Mouse (Mus musculus) hindbrain, embryonic 15.5 days (tissue): ENCODE data around the gene Atg14. TPM values are rescaled to one million over a fixed set of nuclear protein-coding genes. Genes with fewer than 3 reads are reported as not detected.
A peak's percentile ranks its signal among the peaks of the same experiment; 100 is the strongest.

Source experiments
- ATAC-seq: fragments of 200-750 bp; cut with Nextera tagmentation; 2 replicates; pipeline ENCODE4 v1.8.0; 2017; ENCODE audit warnings: low read depth, moderate number of reproducible peaks, moderate TSS enrichment; ENCODE audit not compliant: low FRiP score
- H3K27ac ChIP-seq: fragments of 300-500 bp; sonication (generic); replicated peaks from 2 replicates; pipeline ENCODE4 v1.5.1; 2015; ENCODE audit warnings: mild to moderate bottlenecking, inconsistent platforms
- H3K27me3 ChIP-seq: fragments of 300-500 bp; sonication (generic); 2 replicates; pipeline ENCODE4 v1.6.1; 2015; ENCODE audit warnings: control low read depth, inconsistent platforms
- H3K36me3 ChIP-seq: fragments of 300-500 bp; sonication (generic); 2 replicates; pipeline ENCODE4 v1.6.1; 2015; ENCODE audit warnings: control low read depth, inconsistent platforms
- H3K4me1 ChIP-seq: fragments of 300-500 bp; sonication (generic); replicated peaks from 2 replicates; pipeline ENCODE4 v1.6.1; 2015; ENCODE audit warnings: control low read depth, inconsistent platforms
- H3K4me2 ChIP-seq: fragments of 300-500 bp; sonication (generic); 2 replicates; pipeline ENCODE4 v1.6.1; 2015; ENCODE audit warnings: moderate library complexity, mild to moderate bottlenecking, inconsistent platforms
- H3K4me3 ChIP-seq: fragments of 300-500 bp; sonication (generic); 2 replicates; pipeline ENCODE4 v1.5.1; 2015; ENCODE audit warnings: mild to moderate bottlenecking, inconsistent platforms
- H3K9ac ChIP-seq: fragments of 300-500 bp; sonication (generic); 2 replicates; pipeline ENCODE4 v1.6.1; 2015; ENCODE audit warnings: inconsistent platforms
- H3K9me3 ChIP-seq: fragments of 300-500 bp; sonication (generic); 2 replicates; pipeline ENCODE4 v1.6.1; 2016; ENCODE audit warnings: control low read depth, inconsistent platforms
- WGBS: fragments of 180-500 bp; shearing (Covaris S2); methylation state at CpG from one replicate; pipeline ENCODE4 v1.1.7; 2015; 5-methylcytosine and 5-hydroxymethylcytosine counted together
- polyA plus RNA-seq: library from polyadenylated mRNA; unstranded; fragments of >200 nt; fragmentation: Nextera tagmentation; extraction: Ambion mirVana; gene quantifications from 2 replicates; pipeline ENCODE4 v1.2.1, GENCODE M21; 2015

The Atg14 gene
- polyA plus RNA-seq, 1 experiment from 2014 or later, result 18.3 TPM

DNA sequence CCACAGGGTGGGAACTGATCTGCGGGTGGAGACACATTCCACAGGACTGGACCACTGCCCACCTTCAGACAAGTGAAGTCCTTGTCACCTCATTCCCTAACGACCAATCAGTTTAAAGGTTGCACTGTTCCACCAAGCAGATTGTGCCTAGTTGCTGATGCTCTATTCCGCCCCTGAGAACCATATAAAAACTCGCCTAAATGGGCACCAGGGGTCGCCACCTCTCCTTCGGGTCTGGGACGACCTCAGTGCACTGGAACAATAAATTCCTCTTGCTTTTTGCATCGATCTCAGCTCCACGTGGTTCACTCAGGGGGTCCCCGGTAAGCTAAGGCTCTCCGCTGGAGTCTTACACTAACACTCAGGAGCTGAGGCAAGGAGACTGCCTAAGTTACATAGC lies 4.3 kb upstream of the Atg14 start:
- 80% methylated on average over 11 of the region's 11 CpGs for WGBS
- no peak overlapping the region for H3K9ac ChIP-seq
- no peaks in the 10 kb centered on the region for H3K36me3 ChIP-seq
- no peak overlapping the region for H3K27ac ChIP-seq
- no peak for ATAC-seq
- H3K4me3 ChIP-seq, result no peak overlapping the region
- no peaks in the 10 kb centered on the region for H3K4me1 ChIP-seq
- no peaks in the 10 kb centered on the region for H3K9me3 ChIP-seq
- H3K4me2 ChIP-seq, result no peak overlapping the region
- H3K27me3 ChIP-seq, result no peaks in the 10 kb centered on the region

DNA sequence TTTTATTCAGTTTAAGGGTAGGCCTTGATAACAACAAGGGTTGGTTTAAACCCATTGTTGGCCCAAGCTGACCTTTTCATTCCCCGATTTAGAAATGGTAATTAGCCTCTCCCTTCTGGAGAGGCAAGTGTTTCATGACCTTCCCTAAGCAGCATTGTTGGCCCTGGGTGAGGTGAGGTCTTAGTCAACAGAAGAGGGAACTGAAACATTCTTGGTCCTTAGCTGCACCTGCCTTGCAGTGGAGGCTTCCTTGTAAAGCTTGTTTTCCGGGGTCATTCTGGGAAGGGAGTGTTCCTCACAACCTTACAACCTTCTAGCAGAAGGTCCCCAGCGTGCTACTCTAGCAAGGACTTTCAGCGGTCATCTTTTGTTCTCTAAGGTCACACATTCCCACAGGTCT lies 2.3 kb upstream of the Atg14 start:
- Histone ChIP-seq H3K9me3 (no peaks in the 10 kb centered on the region), H3K27me3 (no peaks in the 10 kb centered on the region), H3K4me2 (no peak overlapping the region), H3K27ac (no peak overlapping the region), H3K4me1 (peaks cover 1% of the 10 kb centered on the region), H3K36me3 (no peaks in the 10 kb centered on the region), H3K4me3 (no peak overlapping the region), H3K9ac (no peak overlapping the region)
- WGBS, result 83% methylated on average over 4 of the region's 4 CpGs
- no peak for ATAC-seq

DNA sequence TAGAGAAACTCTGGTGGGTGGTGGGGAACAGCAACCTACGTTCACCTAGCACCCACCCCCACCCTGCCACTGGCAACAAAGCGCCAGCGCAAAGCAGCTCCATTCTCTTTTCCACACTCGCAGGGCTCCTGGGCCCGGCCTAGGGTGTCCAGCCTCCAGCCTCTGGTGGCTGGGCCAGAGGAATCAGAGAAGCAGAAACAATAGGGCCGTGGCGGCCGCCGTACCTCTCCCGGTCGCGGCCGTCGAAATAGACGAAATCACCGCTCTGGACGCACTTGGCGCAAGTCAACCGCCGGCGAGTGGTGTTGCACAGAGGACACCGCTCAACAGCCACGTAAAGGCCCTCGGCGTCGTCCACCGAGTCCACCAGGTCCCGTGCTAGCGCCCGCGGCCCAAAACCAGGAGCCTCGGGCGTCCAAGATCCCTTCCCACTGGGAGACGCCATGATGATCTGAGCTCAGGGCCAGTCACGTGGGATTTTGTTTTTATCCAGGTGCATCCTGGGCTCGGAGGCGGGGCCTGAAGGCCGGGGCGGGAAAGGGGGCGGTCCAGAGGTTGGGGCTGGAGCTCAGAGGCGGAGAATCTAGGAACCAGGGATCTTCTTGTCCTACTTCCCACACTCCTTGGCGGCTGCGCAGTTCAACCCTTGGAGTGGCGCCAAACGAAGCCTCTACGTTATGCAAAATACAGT lies 2.3 kb downstream of the Atg14 start:
- no peaks in the 10 kb centered on the region for H3K36me3 ChIP-seq
- no peaks in the 10 kb centered on the region for H3K27me3 ChIP-seq
- WGBS, result under 1% methylated on average over 46 of the region's 46 CpGs
- H3K4me1 ChIP-seq, result peaks cover 12% of the 10 kb centered on the region
- H3K4me3 ChIP-seq, result peak overlapping the region; percentile 69
- H3K9ac ChIP-seq, result peak overlapping the region; percentile 74
- H3K4me2 ChIP-seq, result peak overlapping the region; percentile 63
- peak overlapping the region; percentile 61 for H3K27ac ChIP-seq
- peak; percentile 99 for ATAC-seq
- no peaks in the 10 kb centered on the region for H3K9me3 ChIP-seq

DNA sequence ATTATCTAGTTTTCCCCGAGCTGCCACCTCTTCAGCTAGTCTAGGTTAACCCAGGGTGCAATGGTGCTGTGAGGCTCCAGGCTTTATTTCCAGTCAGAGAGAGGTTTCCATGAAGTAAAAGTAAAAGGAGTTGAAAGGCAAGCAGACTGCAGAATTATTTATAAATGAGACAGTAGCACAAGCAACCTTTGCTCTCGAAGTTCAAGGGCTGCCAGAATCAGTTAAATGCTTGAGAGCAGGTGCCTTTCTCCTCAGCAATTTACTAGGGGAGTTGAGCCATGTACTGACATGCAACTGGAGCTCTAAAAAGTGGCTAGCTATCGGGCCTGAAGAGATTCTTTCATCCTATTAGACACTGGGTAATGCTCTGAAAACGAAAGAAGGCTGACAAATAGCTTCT lies 7.3 kb downstream of the Atg14 start:
- no peak for ATAC-seq
- 87% methylated on average over 4 of the region's 4 CpGs for WGBS
- Histone ChIP-seq H3K4me1 (peaks cover 12% of the 10 kb centered on the region), H3K27ac (no peak overlapping the region), H3K9me3 (no peaks in the 10 kb centered on the region), H3K4me3 (no peak overlapping the region), H3K27me3 (no peaks in the 10 kb centered on the region), H3K36me3 (peaks cover 10% of the 10 kb centered on the region), H3K4me2 (no peak overlapping the region), H3K9ac (no peak overlapping the region)

DNA sequence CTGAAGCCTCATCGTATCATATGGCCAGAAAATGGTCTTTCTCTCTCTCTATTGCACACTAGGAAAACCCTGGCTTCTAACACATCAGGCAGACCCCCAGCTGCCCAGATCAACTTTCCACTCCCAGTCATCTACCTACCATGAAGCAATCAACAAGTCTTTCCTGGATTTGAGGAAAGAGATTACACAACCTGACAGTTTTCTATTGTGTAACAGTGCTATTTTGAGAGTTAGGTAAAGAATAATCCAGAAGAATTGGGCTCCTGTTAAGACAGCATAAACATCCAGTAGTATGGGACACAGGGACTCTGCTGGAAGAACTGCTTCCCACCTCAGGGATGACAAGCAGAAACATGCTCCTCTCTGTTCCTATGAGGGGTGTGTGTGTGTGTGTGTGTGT lies 7.9 kb downstream of the Atg14 start:
- WGBS, result 92% methylated on average over 1 of the region's 1 CpGs
- Histone ChIP-seq H3K4me1 (peaks cover 10% of the 10 kb centered on the region), H3K9ac (no peak overlapping the region), H3K4me2 (no peak overlapping the region), H3K4me3 (no peak overlapping the region), H3K36me3 (peaks cover 10% of the 10 kb centered on the region), H3K27me3 (no peaks in the 10 kb centered on the region), H3K9me3 (no peaks in the 10 kb centered on the region), H3K27ac (no peak overlapping the region)
- ATAC-seq, result no peak

DNA sequence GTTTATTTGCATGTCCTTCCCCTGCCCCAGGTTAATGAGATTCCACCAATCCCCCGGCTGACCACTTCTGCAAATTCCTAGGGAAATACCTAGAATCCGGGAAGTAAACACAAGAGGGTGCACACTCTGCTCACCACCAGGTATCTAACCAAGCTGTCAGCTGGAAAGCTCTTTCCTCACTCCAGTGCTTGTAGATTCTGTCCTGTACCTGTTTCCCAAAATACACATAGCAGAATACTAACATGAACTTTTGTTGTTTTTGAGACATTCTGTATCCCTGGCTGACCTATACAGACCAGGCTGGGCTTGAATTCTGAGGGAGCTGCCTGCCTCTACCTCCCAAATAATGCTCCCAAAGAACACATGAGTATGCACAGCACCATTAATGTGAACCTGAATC lies 9.7 kb downstream of the Atg14 start:
- WGBS, result 97% methylated on average over 2 of the region's 2 CpGs
- Histone ChIP-seq H3K36me3 (peaks cover 18% of the 10 kb centered on the region), H3K27me3 (no peaks in the 10 kb centered on the region), H3K4me1 (no peaks in the 10 kb centered on the region), H3K27ac (no peak overlapping the region), H3K9me3 (no peaks in the 10 kb centered on the region), H3K4me3 (no peak overlapping the region), H3K9ac (no peak overlapping the region), H3K4me2 (no peak overlapping the region)
- no peak for ATAC-seq

DNA sequence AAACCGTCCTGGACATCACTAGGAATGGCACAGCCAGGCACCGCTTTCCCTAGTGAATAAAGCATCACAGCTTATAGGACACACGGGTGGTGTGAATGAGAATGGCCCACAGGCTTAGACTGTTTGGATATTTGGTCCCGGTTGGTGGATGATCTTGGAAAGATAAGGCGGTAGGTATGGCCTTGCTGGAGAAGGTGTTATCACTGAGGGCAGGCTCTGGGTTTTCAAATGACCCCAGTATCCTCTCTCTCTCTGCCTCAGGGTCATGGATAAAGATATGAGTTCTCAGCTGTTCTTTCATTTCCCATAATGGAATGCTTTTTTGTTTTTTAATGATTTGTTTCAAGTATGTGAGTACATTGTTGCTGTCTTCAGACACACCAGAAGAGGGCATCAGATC lies 15.2 kb downstream of the Atg14 start:
- Histone ChIP-seq H3K4me2 (no peak overlapping the region), H3K4me3 (no peak overlapping the region), H3K36me3 (peaks cover 57% of the 10 kb centered on the region), H3K27ac (no peak overlapping the region), H3K9ac (no peak overlapping the region), H3K4me1 (no peaks in the 10 kb centered on the region), H3K27me3 (no peaks in the 10 kb centered on the region), H3K9me3 (no peaks in the 10 kb centered on the region)
- 97% methylated on average over 5 of the region's 5 CpGs for WGBS
- ATAC-seq, result no peak

DNA sequence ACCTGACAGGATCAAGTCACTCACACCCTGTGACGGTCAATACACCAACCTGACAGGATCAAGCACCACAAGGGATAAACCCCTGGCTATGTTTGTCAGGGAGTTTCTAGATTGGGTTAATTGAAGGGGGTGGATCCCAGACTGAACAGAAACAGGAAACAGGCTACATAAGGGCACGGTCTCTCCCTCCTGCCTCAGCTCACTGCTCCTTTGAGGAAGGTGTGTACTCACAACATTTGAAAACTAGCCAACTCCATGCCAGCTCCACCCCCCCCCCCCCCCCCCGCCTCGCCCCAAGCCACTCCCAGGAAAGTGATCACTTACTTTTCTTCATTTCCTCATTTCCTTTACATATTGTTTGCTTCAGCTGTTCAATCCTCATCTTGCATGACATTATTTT lies 16.2 kb downstream of the Atg14 start:
- no peaks in the 10 kb centered on the region for H3K9me3 ChIP-seq
- 92% methylated on average over 4 of the region's 4 CpGs for WGBS
- no peak overlapping the region for H3K9ac ChIP-seq
- no peak overlapping the region for H3K27ac ChIP-seq
- H3K36me3 ChIP-seq, result peaks cover 61% of the 10 kb centered on the region
- no peaks in the 10 kb centered on the region for H3K27me3 ChIP-seq
- no peak overlapping the region for H3K4me3 ChIP-seq
- ATAC-seq, result no peak
- H3K4me1 ChIP-seq, result no peaks in the 10 kb centered on the region
- H3K4me2 ChIP-seq, result no peak overlapping the region

DNA sequence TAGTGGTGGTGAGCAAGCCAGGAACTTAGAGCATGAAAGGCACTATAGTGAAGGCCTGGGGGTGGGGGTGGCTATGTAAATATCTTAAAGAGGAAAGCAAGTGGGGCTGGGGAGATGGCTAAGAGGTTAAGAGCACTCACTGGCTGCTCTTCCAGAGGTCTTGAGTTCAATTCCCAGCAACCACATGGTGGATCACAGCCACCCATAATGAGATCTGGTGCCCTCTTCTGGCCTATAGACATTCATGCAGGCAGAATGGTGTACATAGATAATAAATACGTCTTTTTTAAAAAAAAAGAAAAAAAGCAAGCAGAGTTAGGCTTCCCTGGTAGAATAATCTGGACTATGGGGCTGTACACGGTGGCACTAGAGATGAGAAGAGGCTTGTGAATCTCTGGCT lies 17.1 kb downstream of the Atg14 start:
- peaks cover 64% of the 10 kb centered on the region for H3K36me3 ChIP-seq
- H3K27ac ChIP-seq, result no peak overlapping the region
- H3K9me3 ChIP-seq, result no peaks in the 10 kb centered on the region
- no peak overlapping the region for H3K4me2 ChIP-seq
- no peaks in the 10 kb centered on the region for H3K4me1 ChIP-seq
- 97% methylated on average over 2 of the region's 2 CpGs for WGBS
- no peak overlapping the region for H3K9ac ChIP-seq
- no peak overlapping the region for H3K4me3 ChIP-seq
- H3K27me3 ChIP-seq, result no peaks in the 10 kb centered on the region
- no peak for ATAC-seq

DNA sequence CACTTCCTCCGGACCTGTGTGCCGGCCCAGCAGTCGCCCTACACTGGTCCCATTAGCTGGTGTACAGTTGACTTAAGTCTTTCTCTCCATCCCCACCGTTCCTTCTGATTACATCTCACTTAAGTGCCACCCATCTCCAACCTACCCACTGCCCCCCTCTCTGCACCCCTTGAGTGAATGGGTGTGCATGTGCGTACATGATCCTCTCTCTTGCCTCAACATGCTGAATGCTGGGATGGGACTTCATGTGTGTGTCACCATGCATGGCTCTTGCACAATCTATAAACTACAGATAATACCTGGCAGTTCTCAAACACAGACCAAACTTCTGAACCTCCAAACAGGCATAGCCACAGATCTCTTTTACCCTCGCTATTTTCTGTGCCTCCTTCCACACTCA lies 18.8 kb downstream of the Atg14 start:
- H3K36me3 ChIP-seq, result peaks cover 78% of the 10 kb centered on the region
- H3K4me1 ChIP-seq, result no peaks in the 10 kb centered on the region
- ATAC-seq, result no peak
- H3K9me3 ChIP-seq, result no peaks in the 10 kb centered on the region
- H3K9ac ChIP-seq, result no peak overlapping the region
- no peak overlapping the region for H3K27ac ChIP-seq
- H3K4me2 ChIP-seq, result no peak overlapping the region
- H3K4me3 ChIP-seq, result no peak overlapping the region
- WGBS, result 97% methylated on average over 6 of the region's 6 CpGs
- no peaks in the 10 kb centered on the region for H3K27me3 ChIP-seq

DNA sequence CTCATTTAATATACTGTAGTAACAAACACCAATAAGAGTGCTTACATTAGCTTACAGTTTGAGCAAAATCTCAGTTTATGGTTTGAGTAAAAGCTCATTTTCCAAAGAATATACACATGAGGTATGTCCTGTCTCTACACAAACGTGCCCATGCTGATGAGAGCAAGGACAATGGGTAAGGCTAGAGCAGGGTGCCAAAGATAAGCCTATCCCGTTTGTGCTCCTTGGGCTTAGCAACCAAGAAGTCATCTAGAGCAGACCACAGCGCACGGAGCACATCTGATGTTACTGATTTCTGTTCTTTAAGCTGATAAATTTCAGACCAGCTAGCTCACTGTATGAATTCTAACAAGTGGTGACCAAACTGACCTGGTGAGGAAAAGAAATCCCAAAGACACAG lies 25.6 kb downstream of the Atg14 start:
- ATAC-seq, result no peak
- no peak overlapping the region for H3K9ac ChIP-seq
- H3K4me3 ChIP-seq, result no peak overlapping the region
- no peaks in the 10 kb centered on the region for H3K27me3 ChIP-seq
- H3K36me3 ChIP-seq, result peaks cover 90% of the 10 kb centered on the region
- H3K9me3 ChIP-seq, result no peaks in the 10 kb centered on the region
- no peak overlapping the region for H3K27ac ChIP-seq
- no peak overlapping the region for H3K4me2 ChIP-seq
- no peaks in the 10 kb centered on the region for H3K4me1 ChIP-seq
- 95% methylated on average over 4 of the region's 4 CpGs for WGBS

DNA sequence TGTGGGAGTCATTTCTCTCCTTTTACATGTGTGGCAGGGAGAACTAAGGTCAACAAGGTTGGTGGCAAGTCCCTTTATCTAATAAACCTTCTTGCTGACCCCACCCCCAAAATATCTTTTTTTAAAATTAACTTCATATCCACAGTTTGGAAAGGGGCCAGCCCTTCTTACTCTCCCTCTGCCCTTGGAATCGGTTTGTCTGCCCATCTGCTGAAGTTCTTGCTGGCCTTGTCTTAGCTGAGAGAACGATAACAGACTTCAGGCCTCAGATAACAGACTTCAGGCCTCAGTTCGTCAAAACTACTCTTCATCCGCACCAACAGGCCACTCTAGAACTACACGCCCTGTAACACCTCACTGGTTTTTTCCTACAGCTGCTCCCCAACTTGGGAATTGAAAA lies 26.2 kb downstream of the Atg14 start:
- Histone ChIP-seq H3K4me1 (no peaks in the 10 kb centered on the region), H3K4me2 (no peak overlapping the region), H3K36me3 (peaks cover 87% of the 10 kb centered on the region), H3K27ac (no peak overlapping the region), H3K9me3 (no peaks in the 10 kb centered on the region), H3K9ac (no peak overlapping the region), H3K4me3 (no peak overlapping the region), H3K27me3 (no peaks in the 10 kb centered on the region)
- 91% methylated on average over 5 of the region's 5 CpGs for WGBS
- ATAC-seq, result no peak

DNA sequence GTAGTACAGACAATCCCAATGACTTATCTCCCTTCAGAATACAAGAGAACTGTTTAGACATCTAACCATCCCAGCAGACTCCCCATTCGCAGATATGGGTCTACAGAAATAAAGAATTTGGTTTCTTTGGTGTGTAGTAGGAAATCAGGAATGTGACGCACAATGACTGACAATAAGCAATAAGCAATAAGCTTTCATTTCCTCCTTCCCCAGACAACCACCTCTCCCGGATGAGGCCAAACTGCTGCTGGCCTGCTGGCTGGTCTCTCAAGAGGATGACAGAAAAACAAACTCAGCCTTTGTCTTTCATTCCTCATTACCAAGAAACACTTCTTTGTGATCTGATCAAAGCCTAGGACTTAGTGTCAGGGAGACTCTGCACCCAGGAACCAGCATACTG lies 28.2 kb downstream of the Atg14 start:
- H3K27ac ChIP-seq, result no peak overlapping the region
- no peak overlapping the region for H3K4me3 ChIP-seq
- H3K36me3 ChIP-seq, result peaks cover 70% of the 10 kb centered on the region
- no peak overlapping the region for H3K9ac ChIP-seq
- no peaks in the 10 kb centered on the region for H3K27me3 ChIP-seq
- 91% methylated on average over 3 of the region's 3 CpGs for WGBS
- H3K9me3 ChIP-seq, result no peaks in the 10 kb centered on the region
- H3K4me2 ChIP-seq, result no peak overlapping the region
- ATAC-seq, result no peak
- H3K4me1 ChIP-seq, result no peaks in the 10 kb centered on the region
